Mouse (Mus musculus): ENCODE measurements around the gene Enthd1.
"Not testable (repeated sequence)": the region's sequence is repeated elsewhere in the genome, so short reads cannot be mapped to it uniquely, and the experiment has no call there.

Gene Enthd1

DNA sequence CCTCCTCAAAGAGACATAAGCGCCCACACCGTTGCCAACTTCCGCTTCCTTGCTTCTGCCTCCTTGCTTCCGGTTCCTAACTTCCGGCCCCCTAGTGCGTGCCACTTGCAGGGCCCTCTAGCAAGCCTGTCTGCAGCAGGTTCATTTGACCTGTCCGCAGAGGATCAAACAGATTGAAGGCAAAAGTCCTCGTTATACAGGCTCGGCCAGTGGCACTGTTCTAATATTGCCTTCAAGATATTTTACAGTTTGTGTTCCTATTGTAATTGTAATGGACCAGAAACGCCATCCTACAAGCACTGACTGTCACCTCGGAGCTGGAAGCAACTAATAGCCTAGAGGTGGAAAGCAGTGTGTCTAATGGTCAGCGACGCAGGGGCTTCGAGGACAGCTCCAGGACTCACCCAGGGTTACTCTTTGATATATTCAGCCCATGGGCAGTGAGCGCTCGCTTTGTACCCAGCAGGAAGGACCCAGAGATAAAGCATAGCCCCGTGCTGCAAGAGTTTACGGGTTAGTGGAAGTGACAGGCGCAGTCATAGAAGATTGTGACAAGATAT lies at the start of gene Enthd1:
Enthd1 (minus strand) TSS at position 51 of the 560 bp plus-strand sequence.
- no peak for DNase-seq (ENCODE audit: low spot score)

DNA sequence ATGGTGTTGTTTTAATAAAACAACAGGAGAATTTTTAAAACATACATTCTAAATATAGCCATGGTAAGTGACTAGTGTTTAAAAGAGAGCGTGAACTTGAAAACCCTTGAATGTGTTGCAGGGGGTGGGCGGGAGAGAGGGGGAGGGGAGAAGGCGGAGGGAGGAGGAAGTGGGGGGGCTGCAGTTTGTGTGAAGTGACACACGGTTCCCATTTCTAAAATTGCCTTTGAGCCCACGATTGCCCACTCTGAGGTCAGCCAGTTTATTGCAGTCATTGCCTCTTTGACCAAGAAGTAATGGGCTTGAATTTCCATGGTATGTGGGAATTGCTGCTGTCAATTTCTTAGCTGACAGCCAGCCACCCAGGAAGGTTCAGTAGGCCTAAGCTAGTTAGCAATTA lies 48.9 kb upstream of the Enthd1 start:
- peak; percentile 28 for DNase-seq (ENCODE audit: low spot score)

DNA sequence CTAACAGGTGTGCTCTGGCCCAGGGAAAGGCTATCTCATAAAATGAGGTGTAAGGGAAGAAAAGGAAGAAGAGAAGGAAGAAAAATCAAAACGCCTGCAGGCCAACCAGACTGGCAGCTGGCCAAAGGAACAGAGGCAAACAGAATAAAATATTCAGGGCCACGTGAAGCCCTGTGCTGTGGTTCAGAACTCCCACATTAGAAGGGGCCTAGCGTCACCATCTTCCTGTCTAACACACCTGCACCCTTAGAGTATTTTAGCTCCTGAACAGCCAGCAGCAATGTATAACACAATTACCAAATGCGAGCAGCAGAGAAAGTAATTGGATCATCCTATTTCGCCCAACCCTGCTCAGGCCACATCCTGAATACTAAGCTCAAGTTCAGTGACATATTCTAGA lies 46.5 kb upstream of the Enthd1 start:
- no peak for DNase-seq (ENCODE audit: low spot score)

GRCm38 (mm10) chr15:80610335-80610734 lies 45.4 kb upstream of the Enthd1 start:
- no peak for DNase-seq (ENCODE audit: low spot score)

- DNase-seq (ENCODE audit: low spot score) = no peak
These were observed 43.0 kb upstream of the Enthd1 start for GRCm38 (mm10) chr15:80607970-80608369.

DNA sequence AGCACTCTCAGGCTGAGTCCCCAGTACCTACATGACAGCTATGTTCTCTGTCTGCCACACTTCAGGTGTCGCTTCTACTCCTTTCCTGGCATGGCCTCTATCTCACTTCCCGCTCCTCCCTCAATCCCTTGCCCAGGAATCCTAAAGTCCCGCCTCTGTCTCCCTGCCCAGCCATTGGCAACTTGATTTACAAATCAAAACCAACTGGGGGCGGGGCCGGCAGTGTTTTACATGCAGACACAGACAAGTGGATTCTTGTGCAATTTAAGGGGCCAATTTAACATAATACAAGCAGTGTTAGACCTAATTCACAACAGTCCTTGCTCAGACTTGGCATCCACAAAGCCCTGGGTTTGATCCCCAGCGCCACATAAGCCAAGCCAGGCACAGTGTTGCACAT lies 39.1 kb upstream of the Enthd1 start:
- DNase-seq (ENCODE audit: low spot score) = no peak

DNA sequence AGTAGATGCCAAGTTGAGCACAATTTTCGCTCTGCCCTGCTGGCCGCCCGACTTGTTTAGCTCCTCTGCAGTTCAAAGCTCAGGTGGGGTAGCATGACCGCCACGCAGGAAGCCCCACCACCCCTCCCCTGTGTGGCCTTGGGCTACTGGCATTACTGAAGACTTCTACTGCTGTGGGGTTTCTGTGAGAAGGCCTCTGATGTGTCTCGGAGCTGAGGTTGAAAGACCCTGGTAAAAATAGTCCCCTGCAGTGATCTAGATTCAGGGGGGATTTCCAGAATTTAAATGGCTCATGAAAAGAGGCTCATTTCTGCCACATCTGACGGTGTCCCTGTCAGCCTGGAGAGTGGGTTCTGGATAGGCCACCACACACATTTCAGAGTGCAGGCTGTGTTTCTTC lies 37.5 kb upstream of the Enthd1 start:
- no peak for DNase-seq (ENCODE audit: low spot score)

GRCm38 (mm10) chr15:80601456-80601855 lies 36.5 kb upstream of the Enthd1 start:
- DNase-seq (ENCODE audit: low spot score) = no peak

GRCm38 (mm10) chr15:80599843-80600242 lies 34.9 kb upstream of the Enthd1 start:
- no peak for DNase-seq (ENCODE audit: low spot score)

DNA sequence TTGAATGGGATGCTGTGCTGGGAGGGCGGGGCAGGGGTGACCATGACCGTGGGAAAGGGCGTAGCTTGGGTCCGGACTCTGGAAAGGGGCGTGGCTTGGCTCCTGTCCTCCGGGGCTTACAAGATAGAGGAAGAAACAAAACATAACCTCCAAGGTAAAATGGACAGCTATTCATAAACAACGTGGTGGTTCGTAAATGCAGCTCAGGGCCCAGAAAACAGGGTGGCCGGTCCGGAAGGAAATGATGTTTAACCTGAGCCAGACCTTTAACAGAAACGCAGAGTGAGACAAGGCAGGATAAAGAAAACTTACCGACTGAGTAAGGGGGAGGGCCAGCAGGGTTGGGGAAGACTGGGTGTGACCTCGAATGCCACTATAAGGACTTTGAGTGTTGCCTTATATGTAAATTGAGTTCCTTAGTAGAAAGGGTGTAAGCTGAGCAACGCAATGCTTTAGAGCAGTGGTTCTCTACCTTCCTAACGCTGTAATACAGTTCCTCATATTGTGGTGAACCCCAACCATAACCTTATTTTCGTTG lies 34.3 kb upstream of the Enthd1 start:
- DNase-seq (ENCODE audit: low spot score) = no peak

- DNase-seq (ENCODE audit: low spot score) = no peak
These were observed 33.8 kb upstream of the Enthd1 start for GRCm38 (mm10) chr15:80598750-80599149.

GRCm38 (mm10) chr15:80593877-80594276 lies 28.9 kb upstream of the Enthd1 start:
- no peak for DNase-seq (ENCODE audit: low spot score)

GRCm38 (mm10) chr15:80592737-80593136 lies 27.8 kb upstream of the Enthd1 start:
- DNase-seq (ENCODE audit: low spot score) = no peak

DNA sequence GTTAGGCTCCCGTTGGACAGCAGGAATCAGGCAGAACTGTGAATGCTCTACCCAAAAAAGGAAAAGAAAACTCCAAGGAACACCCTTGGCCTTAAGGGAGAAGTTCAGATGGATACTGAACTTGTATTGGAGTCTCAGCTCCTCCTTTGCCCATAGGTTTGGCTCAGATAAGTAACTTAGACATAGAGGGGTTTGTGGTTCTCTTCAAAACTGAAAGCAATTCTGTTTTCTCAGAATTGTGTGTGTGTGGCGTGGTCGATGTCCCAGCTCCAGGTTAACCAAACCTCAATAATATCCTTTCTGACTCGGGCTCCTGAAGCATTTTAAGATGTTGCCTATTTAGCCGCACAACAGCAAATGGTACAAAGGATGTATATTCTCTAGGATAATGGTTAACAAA lies 25.7 kb upstream of the Enthd1 start:
- no peak for DNase-seq (ENCODE audit: low spot score)

DNA sequence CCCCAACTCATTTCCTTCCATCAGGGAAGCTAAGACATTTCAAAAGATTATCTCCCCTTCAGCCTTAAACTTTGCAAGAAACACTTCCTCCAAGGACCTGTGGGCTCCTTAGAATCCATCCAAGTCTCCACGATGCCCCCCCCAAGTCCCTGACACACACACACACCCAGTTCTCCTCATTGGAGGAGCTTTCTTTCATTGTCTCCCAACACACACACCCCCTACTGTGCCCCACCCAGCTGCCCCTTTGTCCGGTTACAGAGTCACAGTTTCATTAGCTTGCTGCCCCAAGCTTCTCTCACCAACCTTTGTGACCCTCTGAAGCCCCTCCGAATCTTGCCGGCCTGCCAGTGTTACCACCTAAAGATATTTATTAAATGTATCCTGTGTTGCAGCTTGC lies 21.3 kb upstream of the Enthd1 start:
- no peak for DNase-seq (ENCODE audit: low spot score)

- DNase-seq (ENCODE audit: low spot score) = no peak
These were observed 17.9 kb upstream of the Enthd1 start for GRCm38 (mm10) chr15:80582581-80583495.

DNA sequence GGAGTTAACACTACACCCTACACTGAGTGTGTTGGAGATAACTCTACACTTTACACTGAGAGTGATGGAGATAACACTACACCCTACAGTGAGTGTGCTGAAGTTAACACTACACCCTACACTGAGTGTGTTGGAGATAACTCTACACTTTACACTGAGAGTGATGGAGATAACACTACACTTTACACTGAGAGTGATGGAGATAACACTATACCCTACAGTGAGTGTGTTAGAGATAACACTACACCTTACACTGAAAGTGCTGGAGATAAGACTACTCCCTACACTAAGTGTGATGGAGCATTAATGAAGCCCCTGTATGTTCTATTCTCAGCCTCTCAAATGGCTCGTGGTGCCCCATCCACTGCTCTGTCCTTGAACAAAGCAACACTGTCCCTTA lies 15.6 kb upstream of the Enthd1 start:
- DNase-seq (ENCODE audit: low spot score) = not testable (repeated sequence)

GRCm38 (mm10) chr15:80579121-80579520 lies 14.2 kb upstream of the Enthd1 start:
- DNase-seq (ENCODE audit: low spot score) = peak; percentile 57

DNA sequence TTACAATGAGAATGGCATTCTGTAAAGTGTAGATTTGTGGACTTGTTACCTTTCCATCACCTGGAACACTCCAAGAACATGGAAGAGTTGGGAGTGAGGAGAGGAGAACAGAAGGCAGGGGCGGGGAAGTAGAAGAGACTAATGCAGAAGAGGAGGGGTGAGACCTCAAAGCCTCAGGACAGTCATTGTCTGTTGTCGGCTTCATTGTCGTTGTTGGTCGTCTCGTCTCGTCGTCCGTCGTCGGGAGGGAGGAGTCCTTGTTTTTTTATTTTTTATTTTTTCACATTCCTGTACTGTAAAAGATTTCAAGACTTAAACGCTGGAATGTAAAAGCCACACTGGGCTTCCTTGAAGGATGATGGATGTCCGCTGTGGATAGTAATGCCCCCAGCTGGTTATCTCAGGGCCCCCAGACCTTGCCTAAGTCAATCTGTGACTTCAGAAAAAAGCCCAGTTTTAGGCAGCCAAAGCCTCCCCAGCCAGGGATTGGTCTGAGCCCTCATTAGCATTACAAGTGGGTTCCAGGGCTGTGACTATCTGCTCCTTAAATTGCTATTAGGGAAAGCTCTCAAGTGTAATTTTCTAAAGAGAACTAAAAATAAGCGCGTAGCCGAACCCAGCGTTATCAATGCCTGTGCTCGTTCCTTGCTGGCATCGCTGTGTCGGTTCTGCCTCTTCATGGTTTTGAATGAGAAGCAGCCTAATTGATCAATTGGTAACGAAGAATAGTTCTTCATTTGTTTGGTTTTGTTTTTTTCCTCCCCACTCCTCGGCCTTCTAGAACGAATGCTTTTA lies 12.4 kb upstream of the Enthd1 start:
- peak; percentile 30 for DNase-seq (ENCODE audit: low spot score)

DNA sequence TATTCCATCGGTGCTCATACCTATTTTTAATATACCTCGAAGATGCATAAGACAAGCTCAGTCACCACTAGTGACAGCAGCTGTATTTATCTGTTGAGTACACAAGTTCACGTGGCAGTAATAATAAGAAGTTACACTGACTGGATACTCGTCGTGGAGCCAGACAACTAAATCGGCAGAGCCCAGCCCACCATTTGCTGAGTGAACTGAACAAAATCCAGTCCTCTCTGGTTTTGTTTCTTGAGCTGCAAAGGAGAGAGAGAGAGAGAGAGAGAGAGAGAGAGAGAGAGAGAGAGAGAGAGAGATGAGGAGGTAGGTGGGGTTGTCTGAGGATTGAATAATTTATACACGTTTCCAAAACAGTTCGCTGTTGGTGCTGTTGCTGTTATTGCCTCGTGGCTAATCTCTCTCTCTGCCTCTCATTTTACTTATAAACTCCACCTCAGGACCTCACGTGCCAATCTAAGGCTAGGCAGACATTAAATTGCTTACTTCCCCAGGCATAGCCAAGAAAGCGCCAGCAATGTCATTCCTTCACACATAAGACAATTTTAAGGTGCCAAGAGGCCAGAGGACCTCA lies 11.5 kb upstream of the Enthd1 start:
- DNase-seq (ENCODE audit: low spot score) = no peak

DNA sequence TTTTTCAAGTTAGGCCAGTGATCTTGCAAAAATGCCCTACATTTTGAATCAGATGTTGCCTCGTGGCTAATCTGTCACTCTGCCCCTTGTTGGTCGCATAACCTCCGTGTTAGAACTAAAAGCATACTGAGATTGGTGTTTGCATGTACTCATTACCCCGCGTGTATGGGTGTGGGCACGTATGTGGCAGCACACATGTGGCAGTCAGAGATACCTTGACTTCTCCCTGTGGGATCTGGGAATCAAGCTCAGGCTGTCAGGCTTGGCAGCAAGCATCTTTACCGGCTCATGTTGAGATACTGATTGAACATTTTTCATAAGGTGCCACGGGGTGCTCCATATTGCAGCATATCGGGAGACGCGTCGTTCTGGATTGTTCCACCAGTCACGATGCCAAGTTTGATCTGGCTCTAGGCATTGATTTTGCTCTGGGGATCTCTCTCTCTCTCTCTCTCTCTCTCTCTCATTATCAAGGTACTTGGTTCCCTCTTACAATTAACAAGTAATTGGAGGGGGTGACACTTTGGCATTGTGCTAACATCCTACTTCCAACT lies 10.9 kb upstream of the Enthd1 start:
- no peak for DNase-seq (ENCODE audit: low spot score)
